Mouse (Mus musculus) neural tube, embryonic 11.5 days (tissue): ENCODE measurements around the gene Wnk2. TPM values are rescaled to one million over a fixed set of nuclear protein-coding genes. Genes with fewer than 3 reads are reported as not detected.
A peak's percentile ranks its signal among the peaks of the same experiment; 100 is the strongest.

ENCODE experiments used
- ATAC-seq: fragments of 200-750 bp; cut with Nextera tagmentation; 2 replicates; pipeline ENCODE4 v1.8.0; 2017; ENCODE audit warnings: moderate number of reproducible peaks, mild to moderate bottlenecking, moderate TSS enrichment, moderate library complexity; ENCODE audit not compliant: insufficient read depth, low FRiP score, low TSS enrichment
- DNase-seq: peaks from one replicate; pipeline ENCODE4 v3.0.0-alpha.2; 2015; ENCODE audit warnings: low spot score
- H3K27ac ChIP-seq: fragments of 300-500 bp; sonication (generic); 2 replicates; pipeline ENCODE4 v1.5.1; 2014; ENCODE audit warnings: low read depth, mild to moderate bottlenecking, low read length
- H3K27me3 ChIP-seq: fragments of 300-500 bp; sonication (generic); 2 replicates; pipeline ENCODE4 v1.6.1; 2014; ENCODE audit warnings: mild to moderate bottlenecking, low read length, mixed read lengths; ENCODE audit not compliant: control insufficient read depth, insufficient read depth
- H3K36me3 ChIP-seq: fragments of 300-500 bp; sonication (generic); 2 replicates; pipeline ENCODE4 v1.6.1; 2014; ENCODE audit warnings: mild to moderate bottlenecking, low read length, moderate library complexity, mixed read lengths; ENCODE audit not compliant: control insufficient read depth, insufficient read depth
- H3K4me1 ChIP-seq: fragments of 300-500 bp; sonication (generic); 2 replicates; pipeline ENCODE4 v1.6.1; 2014; ENCODE audit warnings: low read length, mixed read lengths; ENCODE audit not compliant: control insufficient read depth, insufficient read depth
- H3K4me2 ChIP-seq: fragments of 300-500 bp; sonication (generic); 2 replicates; pipeline ENCODE4 v1.6.1; 2014; ENCODE audit warnings: low read depth, mild to moderate bottlenecking, moderate library complexity
- H3K4me3 ChIP-seq: fragments of 300-500 bp; sonication (generic); 2 replicates; pipeline ENCODE4 v1.5.1; 2014; ENCODE audit warnings: low read depth, low read length
- H3K9ac ChIP-seq: fragments of 300-500 bp; sonication (generic); 2 replicates; pipeline ENCODE4 v1.6.1; 2014; ENCODE audit warnings: mild to moderate bottlenecking, low read length
- H3K9me3 ChIP-seq: fragments of 300-500 bp; sonication (generic); 2 replicates; pipeline ENCODE4 v1.6.1; 2016; ENCODE audit warnings: low read length; ENCODE audit not compliant: control insufficient read depth
- WGBS: fragments of 180-500 bp; shearing (Covaris S2); extraction: QIAGEN DNeasy Blood & Tissue Kit; methylation state at CpG from one replicate; pipeline ENCODE4 v1.1.7; 2014; 5-methylcytosine and 5-hydroxymethylcytosine counted together
- polyA plus RNA-seq: library from polyadenylated mRNA; unstranded; fragments of >200 nt; fragmentation: Nextera tagmentation; extraction: Ambion mirVana; gene quantifications from 2 replicates; pipeline ENCODE4 v1.2.1, GENCODE M21; 2014

Gene Wnk2
- polyA plus RNA-seq, 1 experiment from 2014 or later: 10.7 TPM

GRCm38 (mm10) chr13:49169448-49170207 lies 21.8 kb upstream of the Wnk2 start:
- 19% methylated on average over 17 of the region's 17 CpGs for WGBS
- H3K36me3 ChIP-seq: no peaks in the 10 kb centered on the region
- no peak overlapping the region for H3K9ac ChIP-seq
- no peak overlapping the region for H3K4me3 ChIP-seq
- H3K4me2 ChIP-seq: no peak overlapping the region
- no peaks in the 10 kb centered on the region for H3K27me3 ChIP-seq
- no peak overlapping the region for H3K27ac ChIP-seq
- DNase-seq (peak; percentile 84), ATAC-seq (no peak)
- no peaks in the 10 kb centered on the region for H3K4me1 ChIP-seq
- H3K9me3 ChIP-seq: no peaks in the 10 kb centered on the region

- Histone ChIP-seq H3K36me3 (no peaks in the 10 kb centered on the region), H3K4me2 (no peak overlapping the region), H3K4me3 (no peak overlapping the region), H3K27me3 (no peaks in the 10 kb centered on the region), H3K27ac (no peak overlapping the region), H3K9me3 (no peaks in the 10 kb centered on the region), H3K9ac (no peak overlapping the region), H3K4me1 (no peaks in the 10 kb centered on the region)
- DNase-seq: no peak
- 82% methylated on average over 9 of the region's 9 CpGs for WGBS
- no peak for ATAC-seq
Measured at GRCm38 (mm10) chr13:49167081-49167480, 19.3 kb upstream of the Wnk2 start.

GRCm38 (mm10) chr13:49163645-49164044 lies 15.8 kb upstream of the Wnk2 start:
- no peaks in the 10 kb centered on the region for H3K9me3 ChIP-seq
- H3K4me2 ChIP-seq: no peak overlapping the region
- ATAC-seq (no peak), DNase-seq (no peak)
- H3K4me3 ChIP-seq: no peak overlapping the region
- no peaks in the 10 kb centered on the region for H3K36me3 ChIP-seq
- no peaks in the 10 kb centered on the region for H3K4me1 ChIP-seq
- no peaks in the 10 kb centered on the region for H3K27me3 ChIP-seq
- H3K9ac ChIP-seq: no peak overlapping the region
- H3K27ac ChIP-seq: no peak overlapping the region
- WGBS: 80% methylated on average over 7 of the region's 7 CpGs

- no peak overlapping the region for H3K9ac ChIP-seq
- DNase-seq (no peak), ATAC-seq (no peak)
- H3K27ac ChIP-seq: no peak overlapping the region
- H3K36me3 ChIP-seq: no peaks in the 10 kb centered on the region
- H3K4me3 ChIP-seq: no peak overlapping the region
- H3K9me3 ChIP-seq: no peaks in the 10 kb centered on the region
- no peaks in the 10 kb centered on the region for H3K27me3 ChIP-seq
- H3K4me1 ChIP-seq: no peaks in the 10 kb centered on the region
- H3K4me2 ChIP-seq: no peak overlapping the region
- WGBS: 89% methylated on average over 4 of the region's 4 CpGs
Measured at GRCm38 (mm10) chr13:49162722-49163121, 14.9 kb upstream of the Wnk2 start.

- no peak overlapping the region for H3K4me2 ChIP-seq
- ATAC-seq: no peak
- H3K9me3 ChIP-seq: no peaks in the 10 kb centered on the region
- H3K4me3 ChIP-seq: no peak overlapping the region
- WGBS: 59% methylated on average over 2 of the region's 2 CpGs
- DNase-seq: no peak
- H3K9ac ChIP-seq: no peak overlapping the region
- no peak overlapping the region for H3K27ac ChIP-seq
- no peaks in the 10 kb centered on the region for H3K36me3 ChIP-seq
- no peaks in the 10 kb centered on the region for H3K4me1 ChIP-seq
- H3K27me3 ChIP-seq: no peaks in the 10 kb centered on the region
Measured at GRCm38 (mm10) chr13:49161236-49161635, 13.4 kb upstream of the Wnk2 start.

GRCm38 (mm10) chr13:49158040-49158713 lies 10.4 kb upstream of the Wnk2 start:
- H3K4me2 ChIP-seq: no peak overlapping the region
- no peaks in the 10 kb centered on the region for H3K36me3 ChIP-seq
- DNase-seq: no peak
- no peaks in the 10 kb centered on the region for H3K27me3 ChIP-seq
- no peaks in the 10 kb centered on the region for H3K4me1 ChIP-seq
- ATAC-seq: no peak
- WGBS: 78% methylated on average over 10 of the region's 10 CpGs
- H3K4me3 ChIP-seq: no peak overlapping the region
- H3K9ac ChIP-seq: no peak overlapping the region
- H3K9me3 ChIP-seq: no peaks in the 10 kb centered on the region
- H3K27ac ChIP-seq: no peak overlapping the region

GRCm38 (mm10) chr13:49156645-49157044 lies 8.8 kb upstream of the Wnk2 start:
- H3K27ac ChIP-seq: no peak overlapping the region
- H3K9ac ChIP-seq: no peak overlapping the region
- no peak for DNase-seq
- H3K4me3 ChIP-seq: no peak overlapping the region
- H3K27me3 ChIP-seq: no peaks in the 10 kb centered on the region
- H3K9me3 ChIP-seq: no peaks in the 10 kb centered on the region
- no peak for ATAC-seq
- H3K4me1 ChIP-seq: no peaks in the 10 kb centered on the region
- 74% methylated on average over 4 of the region's 4 CpGs for WGBS
- H3K36me3 ChIP-seq: no peaks in the 10 kb centered on the region
- no peak overlapping the region for H3K4me2 ChIP-seq

- no peak overlapping the region for H3K4me2 ChIP-seq
- WGBS: 73% methylated on average over 7 of the region's 7 CpGs
- DNase-seq: no peak
Measured at GRCm38 (mm10) chr13:49154621-49155020, 6.8 kb upstream of the Wnk2 start.

GRCm38 (mm10) chr13:49154028-49154427 lies 6.2 kb upstream of the Wnk2 start:
- ATAC-seq (no peak), DNase-seq (no peak)
- 74% methylated on average over 10 of the region's 10 CpGs for WGBS
- Histone ChIP-seq H3K4me3 (no peak overlapping the region), H3K36me3 (no peaks in the 10 kb centered on the region), H3K27ac (no peak overlapping the region), H3K9ac (no peak overlapping the region), H3K4me2 (no peak overlapping the region), H3K9me3 (no peaks in the 10 kb centered on the region), H3K4me1 (no peaks in the 10 kb centered on the region), H3K27me3 (no peaks in the 10 kb centered on the region)

More at GRCm38 (mm10) chr13:49154621-49155020, 6.8 kb upstream of the Wnk2 start:
- Histone ChIP-seq H3K27ac (no peak overlapping the region), H3K27me3 (no peaks in the 10 kb centered on the region), H3K4me1 (no peaks in the 10 kb centered on the region), H3K4me3 (no peak overlapping the region), H3K9ac (no peak overlapping the region), H3K36me3 (no peaks in the 10 kb centered on the region), H3K9me3 (no peaks in the 10 kb centered on the region)
- ATAC-seq: no peak
